Mouse (Mus musculus) liver, adult 2 months (tissue): ENCODE measurements around the gene Eif2s2. TPM values are rescaled to one million over a fixed set of nuclear protein-coding genes. Genes with fewer than 3 reads are reported as not detected.
"Not testable (repeated sequence)": the region's sequence is repeated elsewhere in the genome, so short reads cannot be mapped to it uniquely, and the experiment has no call there.

Experiments used
- DNase-seq: peaks from one replicate; pipeline ENCODE4 v3.0.0-alpha.2; 2011; ENCODE audit warnings: low read depth, low spot score; ENCODE audit errors: extremely low read depth
- H3K27ac ChIP-seq: fragments of 200-500 bp; replicated peaks from 2 replicates; pipeline ENCODE4 v1.5.1; 2012; ENCODE audit warnings: low read depth, mild to moderate bottlenecking, control low read depth, inconsistent platforms, low read length; ENCODE audit not compliant: insufficient read depth
- H3K27me3 ChIP-seq: fragments of 200-500 bp; 2 replicates; pipeline ENCODE4 v1.6.1; 2012; ENCODE audit warnings: mild to moderate bottlenecking, moderate library complexity, low read length, inconsistent platforms; ENCODE audit not compliant: control insufficient read depth, insufficient read depth
- H3K36me3 ChIP-seq: fragments of 200-500 bp; 2 replicates; pipeline ENCODE4 v1.6.1; 2012; ENCODE audit warnings: low read length, inconsistent platforms; ENCODE audit not compliant: control insufficient read depth, insufficient read depth
- H3K4me1 ChIP-seq: fragments of 200-500 bp; 2 replicates; pipeline ENCODE4 v1.6.1; 2011; ENCODE audit warnings: low read length; ENCODE audit not compliant: control insufficient read depth, insufficient read depth
- H3K4me3 ChIP-seq: fragments of 200-500 bp; 2 replicates; pipeline ENCODE4 v1.5.1; 2011; ENCODE audit warnings: low read depth, mild to moderate bottlenecking, control low read depth, low read length, moderate library complexity; ENCODE audit not compliant: insufficient read depth
- H3K79me2 ChIP-seq: fragments of 200-500 bp; 2 replicates; pipeline ENCODE4 v1.6.1; 2012; ENCODE audit warnings: inconsistent platforms, mild to moderate bottlenecking, low read length, moderate library complexity; ENCODE audit not compliant: control insufficient read depth, insufficient read depth
- H3K9ac ChIP-seq: fragments of 200-500 bp; 2 replicates; pipeline ENCODE4 v1.6.1; 2012; ENCODE audit warnings: low read depth, mild to moderate bottlenecking, control low read depth, inconsistent platforms, low read length
- CTCF ChIP-seq: fragments of 200-500 bp; IDR thresholded peaks from 2 replicates; pipeline ENCODE4 v1.5.1; 2011; ENCODE audit warnings: low read depth, low read length, control low read depth
- POLR2A ChIP-seq: fragments of 200-500 bp; IDR thresholded peaks from 2 replicates; pipeline ENCODE4 v1.6.1; 2011; ENCODE audit warnings: low read length, control low read depth; ENCODE audit not compliant: insufficient read depth; ENCODE audit errors: extremely low read depth
- WGBS: fragments of 180-500 bp; shearing (Covaris S2); methylation state at CpG from one replicate; pipeline ENCODE4 v1.1.7; 2018; 5-methylcytosine and 5-hydroxymethylcytosine counted together
- polyA plus RNA-seq: library from polyadenylated mRNA; depleted of rRNA; stranded (reverse); fragments of >200 nt; gene quantifications from 2 replicates; pipeline ENCODE4 v1.2.3, GENCODE M21; 2012
- total RNA-seq: library from RNA; depleted of rRNA; stranded (reverse); fragments of >200 nt; gene quantifications from 2 replicates; pipeline ENCODE4 v1.2.3, GENCODE M21; 2014

Gene Eif2s2
- total and polyA plus RNA-seq, 2 experiments, result 8.1 to 38.7 TPM

GRCm38 (mm10) chr2:154902111-154902510 is 9.4 kb upstream of the Eif2s2 start:
- Histone ChIP-seq H3K4me3 (no peak overlapping the region), H3K4me1 (no peaks in the 10 kb centered on the region), H3K79me2 (no peaks in the 10 kb centered on the region), H3K27ac (no peak overlapping the region), H3K9ac (no peak overlapping the region), H3K27me3 (no peaks in the 10 kb centered on the region), H3K36me3 (no peaks in the 10 kb centered on the region)
- TF ChIP-seq CTCF (no peak), POLR2A (no peak)
- 71% methylated on average over 3 of the region's 3 CpGs for WGBS
- DNase-seq, result no peak

DNA sequence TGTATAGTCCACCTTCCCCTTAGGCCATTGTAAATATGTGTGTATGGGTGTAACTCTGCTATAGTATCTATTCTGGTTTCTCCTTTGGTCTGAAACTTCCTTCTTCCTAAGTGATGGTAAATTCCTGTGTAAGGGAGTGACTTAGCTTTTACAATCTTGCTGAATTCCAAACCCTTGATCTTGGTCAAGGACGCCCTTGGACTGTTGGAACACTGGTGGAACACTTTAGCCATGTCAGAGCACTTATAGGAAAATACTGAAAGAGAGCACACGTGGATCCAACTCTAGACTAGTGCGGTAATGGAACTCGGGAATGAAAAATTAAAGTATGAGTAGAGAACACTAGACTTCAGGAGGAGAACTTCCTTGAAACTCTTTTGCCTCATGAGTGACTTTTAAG is 6.7 kb upstream of the Eif2s2 start:
- H3K27ac ChIP-seq, H3K27me3 ChIP-seq, H3K4me3 ChIP-seq, H3K4me1 ChIP-seq, H3K9ac ChIP-seq, H3K36me3 ChIP-seq, DNase-seq, H3K79me2 ChIP-seq: not testable (repeated sequence)
- WGBS, result 82% methylated on average over 4 of the region's 4 CpGs

- H3K27ac ChIP-seq, H3K27me3 ChIP-seq, DNase-seq, H3K4me3 ChIP-seq, H3K79me2 ChIP-seq, H3K4me1 ChIP-seq, H3K36me3 ChIP-seq, H3K9ac ChIP-seq: not testable (repeated sequence)
- WGBS, result 87% methylated on average over 8 of the region's 8 CpGs
These were observed 6.3 kb upstream of the Eif2s2 start for GRCm38 (mm10) chr2:154899004-154899403.

DNA sequence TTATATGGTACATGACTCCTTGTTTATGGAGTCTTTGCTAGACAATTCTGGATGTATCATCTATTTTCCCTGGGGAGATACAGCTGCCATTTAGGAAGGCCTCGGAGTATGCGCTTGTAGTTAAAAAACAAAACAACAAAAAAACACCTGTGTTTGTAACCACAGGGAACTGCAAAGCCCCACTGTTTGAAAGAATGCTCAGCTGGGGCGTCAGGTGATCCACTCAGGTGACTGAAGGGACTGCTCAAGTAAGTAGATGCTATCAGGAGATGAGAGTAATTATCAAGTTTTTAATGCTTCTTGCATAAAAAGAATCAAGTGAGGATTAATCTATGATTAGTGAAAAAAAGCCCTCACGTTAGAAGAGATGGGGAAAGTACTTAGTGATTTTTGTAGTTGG is 813 bp upstream of the Eif2s2 start:
- H3K4me3 ChIP-seq, result no peak overlapping the region

DNA sequence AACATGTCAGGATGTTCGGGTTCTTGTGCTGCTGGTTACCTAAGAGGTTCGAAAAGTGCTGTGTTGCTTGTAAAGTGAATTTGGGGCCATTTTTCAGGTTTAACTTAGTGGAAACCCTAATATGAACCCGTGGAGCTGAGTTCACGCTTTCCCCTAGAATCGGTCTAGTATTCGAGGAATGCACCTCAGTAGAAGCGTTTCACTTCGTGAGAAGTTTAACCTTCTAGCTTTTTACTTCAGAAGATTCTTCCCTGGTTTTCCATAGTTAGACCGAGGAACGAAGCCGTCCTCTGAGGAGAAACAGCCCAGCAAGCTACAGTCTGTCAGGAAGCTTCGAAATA is 280 bp upstream of the Eif2s2 start:
- H3K79me2 ChIP-seq, result peaks cover 12% of the 10 kb centered on the region; the same call in 1 of the 2 replicates
- H3K36me3 ChIP-seq, result peaks cover 3% of the 10 kb centered on the region
- H3K27me3 ChIP-seq, result no peaks in the 10 kb centered on the region
- no peak overlapping the region for H3K27ac ChIP-seq
- 8% methylated on average over 12 of the region's 12 CpGs for WGBS
- H3K4me1 ChIP-seq, result peaks cover 11% of the 10 kb centered on the region
- H3K9ac ChIP-seq, result no peak overlapping the region
- DNase-seq, result no peak
- TF ChIP-seq POLR2A (no peak), CTCF (no peak)
- peak overlapping the region; percentile 22 for H3K4me3 ChIP-seq

More for the DNA sequence above, 813 bp upstream of the Eif2s2 start:
- DNase-seq, result no peak
- 66% methylated on average over 4 of the region's 4 CpGs for WGBS
- H3K79me2 ChIP-seq, result peaks cover 12% of the 10 kb centered on the region; the same call in 1 of the 2 replicates
- H3K36me3 ChIP-seq, result no peaks in the 10 kb centered on the region
- TF ChIP-seq CTCF (no peak), POLR2A (no peak)
- peaks cover 11% of the 10 kb centered on the region for H3K4me1 ChIP-seq
- H3K27me3 ChIP-seq, result no peaks in the 10 kb centered on the region
- H3K27ac ChIP-seq, result no peak overlapping the region
- H3K9ac ChIP-seq, result no peak overlapping the region

DNA sequence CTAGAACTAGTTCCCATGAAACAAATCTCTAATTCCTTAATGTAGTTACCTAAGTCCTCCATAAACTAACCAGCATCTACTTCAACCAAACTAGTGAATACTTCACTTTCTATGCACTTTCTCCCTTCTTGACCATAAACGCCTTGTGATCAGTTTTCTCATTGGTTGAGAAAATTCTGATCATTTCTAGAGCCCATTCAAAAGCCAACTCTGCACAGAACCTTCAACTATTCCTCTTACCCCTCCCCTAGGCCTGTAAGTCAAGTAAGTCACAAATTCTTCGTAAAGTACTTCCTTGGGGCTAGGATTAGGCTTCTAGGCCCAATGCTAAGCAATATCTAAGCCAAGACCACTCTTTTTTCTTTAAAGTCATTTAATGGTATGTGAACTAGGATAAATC is 1.1 kb downstream of the Eif2s2 start:
- WGBS, result 5% methylated on average over 2 of the region's 2 CpGs
- TF ChIP-seq POLR2A (no peak), CTCF (no peak)
- Histone ChIP-seq H3K36me3 (peaks cover 12% of the 10 kb centered on the region), H3K79me2 (peaks cover 12% of the 10 kb centered on the region; the same call in 1 of the 2 replicates), H3K27ac (no peak overlapping the region), H3K9ac (peak overlapping the region; percentile 26; the same call in 1 of the 2 replicates), H3K27me3 (no peaks in the 10 kb centered on the region), H3K4me1 (peaks cover 11% of the 10 kb centered on the region), H3K4me3 (peak overlapping the region; percentile 72; the same call in 1 of the 2 replicates)
- no peak for DNase-seq
